Mouse (Mus musculus): ENCODE data around the gene Mast1. TPM values are rescaled to one million over a fixed set of nuclear protein-coding genes. Genes with fewer than 3 reads are reported as not detected.

The Mast1 gene
- total and polyA plus RNA-seq, 3 experiments = 0.16 to 0.27 TPM; not detected in 1

- no peak for TF ChIP-seq CTCF (IDR thresholded peaks at IDR 0.05; ENCODE audit: low read depth, low read length)
- no peak for TF ChIP-seq GATA2 (IDR thresholded peaks at IDR 0.05; ENCODE audit: borderline replicate concordance, low read depth, low read length)
- TF ChIP-seq POLR2AphosphoS5 (IDR thresholded peaks at IDR 0.05; ENCODE audit: insufficient replicate concordance, low read depth, low read length) = no peak
- TF ChIP-seq GATA1 (IDR thresholded peaks at IDR 0.05; ENCODE audit: borderline replicate concordance, low read length) = no peak
- no peak for TF ChIP-seq TAL1 (conservative IDR thresholded peaks at IDR 0.05; ENCODE audit: low read depth, low read length)
- no peaks in the 10 kb centered on the region for H3K27me3 ChIP-seq (ENCODE audit: insufficient read depth, low read length)
- no peak for ATAC-seq (ENCODE audit: extremely low read depth, insufficient number of reproducible peaks, low FRiP score, poor library complexity, severe bottlenecking)
- no peaks in the 10 kb centered on the region for H3K9me3 ChIP-seq (replicated peaks)
- no peak for DNase-seq (ENCODE audit: low spot score)
- H3K36me3 ChIP-seq (replicated peaks) = peaks cover 81% of the 10 kb centered on the region
- peaks cover 45% of the 10 kb centered on the region for H3K4me1 ChIP-seq (ENCODE audit: insufficient read depth, low read depth, low read length)
- H3K4me3 ChIP-seq (ENCODE audit: low read depth, low read length) = no peak overlapping the region
Measured at GRCm38 (mm10) chr8:84889141-84889540, 48.0 kb downstream of the Mast1 start.

GRCm38 (mm10) chr8:84888280-84888679 lies 48.9 kb downstream of the Mast1 start:
- ATAC-seq (ENCODE audit: extremely low read depth, insufficient number of reproducible peaks, low FRiP score, poor library complexity, severe bottlenecking) (no peak), DNase-seq (ENCODE audit: low spot score) (no peak)
- H3K36me3 ChIP-seq (replicated peaks) = peaks cover 88% of the 10 kb centered on the region
- peaks cover 40% of the 10 kb centered on the region for H3K4me1 ChIP-seq (ENCODE audit: insufficient read depth, low read depth, low read length)
- no peaks in the 10 kb centered on the region for H3K9me3 ChIP-seq (replicated peaks)
- no peak for TF ChIP-seq GATA1 (IDR thresholded peaks at IDR 0.05; ENCODE audit: borderline replicate concordance, low read length)
- no peak for TF ChIP-seq CTCF (IDR thresholded peaks at IDR 0.05; ENCODE audit: low read depth, low read length)
- TF ChIP-seq POLR2AphosphoS5 (IDR thresholded peaks at IDR 0.05; ENCODE audit: insufficient replicate concordance, low read depth, low read length) = no peak
- no peak for TF ChIP-seq GATA2 (IDR thresholded peaks at IDR 0.05; ENCODE audit: borderline replicate concordance, low read depth, low read length)
- no peak for TF ChIP-seq TAL1 (conservative IDR thresholded peaks at IDR 0.05; ENCODE audit: low read depth, low read length)
- no peak overlapping the region for H3K4me3 ChIP-seq (ENCODE audit: low read depth, low read length)
- H3K27me3 ChIP-seq (ENCODE audit: insufficient read depth, low read length) = no peaks in the 10 kb centered on the region

GRCm38 (mm10) chr8:84884728-84885127 lies 52.4 kb downstream of the Mast1 start:
- Histone ChIP-seq H3K4me1 (ENCODE audit: insufficient read depth, low read depth, low read length) (peaks cover 27% of the 10 kb centered on the region), H3K9me3 (replicated peaks) (no peaks in the 10 kb centered on the region), H3K27me3 (ENCODE audit: insufficient read depth, low read length) (no peaks in the 10 kb centered on the region), H3K4me3 (ENCODE audit: low read depth, low read length) (no peak overlapping the region), H3K36me3 (replicated peaks) (peaks cover 90% of the 10 kb centered on the region)
- ATAC-seq (ENCODE audit: extremely low read depth, insufficient number of reproducible peaks, low FRiP score, poor library complexity, severe bottlenecking) (no peak), DNase-seq (ENCODE audit: low spot score) (no peak)
- TF ChIP-seq POLR2AphosphoS5 (IDR thresholded peaks at IDR 0.05; ENCODE audit: insufficient replicate concordance, low read depth, low read length) (no peak), GATA2 (IDR thresholded peaks at IDR 0.05; ENCODE audit: borderline replicate concordance, low read depth, low read length) (no peak), TAL1 (conservative IDR thresholded peaks at IDR 0.05; ENCODE audit: low read depth, low read length) (no peak), GATA1 (IDR thresholded peaks at IDR 0.05; ENCODE audit: borderline replicate concordance, low read length) (no peak), CTCF (IDR thresholded peaks at IDR 0.05; ENCODE audit: low read depth, low read length) (no peak)

GRCm38 (mm10) chr8:84878915-84879314 lies 58.2 kb downstream of the Mast1 start:
- no peak overlapping the region for H3K4me3 ChIP-seq (ENCODE audit: low read depth, low read length)
- ATAC-seq (ENCODE audit: extremely low read depth, insufficient number of reproducible peaks, low FRiP score, poor library complexity, severe bottlenecking) (no peak), DNase-seq (ENCODE audit: low spot score) (no peak)
- H3K36me3 ChIP-seq (replicated peaks) = peaks cover 83% of the 10 kb centered on the region
- no peaks in the 10 kb centered on the region for H3K27me3 ChIP-seq (ENCODE audit: insufficient read depth, low read length)
- H3K9me3 ChIP-seq (replicated peaks) = no peaks in the 10 kb centered on the region
- peaks cover 49% of the 10 kb centered on the region for H3K4me1 ChIP-seq (ENCODE audit: insufficient read depth, low read depth, low read length)
- no peak for TF ChIP-seq GATA2 (IDR thresholded peaks at IDR 0.05; ENCODE audit: borderline replicate concordance, low read depth, low read length)
- TF ChIP-seq CTCF (IDR thresholded peaks at IDR 0.05; ENCODE audit: low read depth, low read length) = no peak

- H3K9me3 ChIP-seq (replicated peaks) = no peaks in the 10 kb centered on the region
- H3K36me3 ChIP-seq (replicated peaks) = peaks cover 82% of the 10 kb centered on the region
- peaks cover 57% of the 10 kb centered on the region for H3K4me1 ChIP-seq (ENCODE audit: insufficient read depth, low read depth, low read length)
- H3K4me3 ChIP-seq (ENCODE audit: low read depth, low read length) = no peak overlapping the region; the same call in 1 of the 2 replicates
- ATAC-seq (ENCODE audit: extremely low read depth, insufficient number of reproducible peaks, low FRiP score, poor library complexity, severe bottlenecking) (peak; percentile 19; the same call in 1 of the 2 replicates), DNase-seq (ENCODE audit: low spot score) (no peak)
- no peaks in the 10 kb centered on the region for H3K27me3 ChIP-seq (ENCODE audit: insufficient read depth, low read length)
- no peak for TF ChIP-seq GATA2 (IDR thresholded peaks at IDR 0.05; ENCODE audit: borderline replicate concordance, low read depth, low read length)
Measured at GRCm38 (mm10) chr8:84877297-84878035, 59.7 kb downstream of the Mast1 start.

GRCm38 (mm10) chr8:84874339-84874738 lies 62.8 kb downstream of the Mast1 start:
- peak; percentile 36; the same call in 1 of the 2 replicates for ATAC-seq (ENCODE audit: extremely low read depth, insufficient number of reproducible peaks, low FRiP score, poor library complexity, severe bottlenecking)
- DNase-seq (ENCODE audit: low spot score) = no peak
- Histone ChIP-seq H3K36me3 (replicated peaks) (peaks cover 75% of the 10 kb centered on the region), H3K4me1 (ENCODE audit: insufficient read depth, low read depth, low read length) (peaks cover 68% of the 10 kb centered on the region), H3K9me3 (replicated peaks) (no peaks in the 10 kb centered on the region), H3K4me3 (ENCODE audit: low read depth, low read length) (no peak overlapping the region; the same call in 1 of the 2 replicates), H3K27me3 (ENCODE audit: insufficient read depth, low read length) (no peaks in the 10 kb centered on the region)
- TF ChIP-seq POLR2AphosphoS5 (IDR thresholded peaks at IDR 0.05; ENCODE audit: insufficient replicate concordance, low read depth, low read length) = no peak

GRCm38 (mm10) chr8:84873016-84873415 lies 64.1 kb downstream of the Mast1 start:
- TF ChIP-seq POLR2AphosphoS5 (IDR thresholded peaks at IDR 0.05; ENCODE audit: insufficient replicate concordance, low read depth, low read length) (no peak), TAL1 (conservative IDR thresholded peaks at IDR 0.05; ENCODE audit: low read depth, low read length) (no peak), GATA2 (IDR thresholded peaks at IDR 0.05; ENCODE audit: borderline replicate concordance, low read depth, low read length) (no peak), CTCF (IDR thresholded peaks at IDR 0.05; ENCODE audit: low read depth, low read length) (no peak)
- H3K4me3 ChIP-seq (ENCODE audit: low read depth, low read length) = peak overlapping the region; percentile 73
- no peak for ATAC-seq (ENCODE audit: extremely low read depth, insufficient number of reproducible peaks, low FRiP score, poor library complexity, severe bottlenecking)
- DNase-seq (ENCODE audit: low spot score) = no peak
- H3K4me1 ChIP-seq (ENCODE audit: insufficient read depth, low read depth, low read length) = peaks cover 72% of the 10 kb centered on the region
- H3K9me3 ChIP-seq (replicated peaks) = no peaks in the 10 kb centered on the region
- H3K36me3 ChIP-seq (replicated peaks) = peaks cover 78% of the 10 kb centered on the region
- H3K27me3 ChIP-seq (ENCODE audit: insufficient read depth, low read length) = no peaks in the 10 kb centered on the region

All from G1E (cell line).